Mouse (Mus musculus) lung, embryonic 15.5 days (tissue): ENCODE measurements around the gene Alg14. TPM values are rescaled to one million over a fixed set of nuclear protein-coding genes. Genes with fewer than 3 reads are reported as not detected.
A peak's percentile ranks its signal among the peaks of the same experiment; 100 is the strongest.

Experiments
- ATAC-seq: fragments of 200-750 bp; cut with Nextera tagmentation; 2 replicates; pipeline ENCODE4 v1.8.0; 2017; ENCODE audit warnings: moderate number of reproducible peaks, borderline replicate concordance; ENCODE audit not compliant: low FRiP score, low TSS enrichment; ENCODE audit errors: extremely low read depth
- H3K27ac ChIP-seq: fragments of 300-500 bp; sonication (generic); 2 replicates; pipeline ENCODE4 v1.5.1; 2015; ENCODE audit warnings: moderate library complexity, mild to moderate bottlenecking, inconsistent platforms
- H3K27me3 ChIP-seq: fragments of 300-500 bp; sonication (generic); 2 replicates; pipeline ENCODE4 v1.6.1; 2015; ENCODE audit warnings: inconsistent platforms
- H3K36me3 ChIP-seq: fragments of 300-500 bp; sonication (generic); 2 replicates; pipeline ENCODE4 v1.6.1; 2015; ENCODE audit warnings: inconsistent platforms
- H3K4me1 ChIP-seq: fragments of 300-500 bp; sonication (generic); 2 replicates; pipeline ENCODE4 v1.6.1; 2015; ENCODE audit warnings: inconsistent platforms
- H3K4me2 ChIP-seq: fragments of 300-500 bp; sonication (generic); 2 replicates; pipeline ENCODE4 v1.6.1; 2015; ENCODE audit warnings: inconsistent platforms, mild to moderate bottlenecking, moderate library complexity
- H3K4me3 ChIP-seq: fragments of 300-500 bp; sonication (generic); 2 replicates; pipeline ENCODE4 v1.5.1; 2015; ENCODE audit warnings: mild to moderate bottlenecking, inconsistent platforms
- H3K9ac ChIP-seq: fragments of 300-500 bp; sonication (generic); 2 replicates; pipeline ENCODE4 v1.6.1; 2015; ENCODE audit warnings: inconsistent platforms
- H3K9me3 ChIP-seq: fragments of 300-500 bp; sonication (generic); 2 replicates; pipeline ENCODE4 v1.6.1; 2016; ENCODE audit warnings: inconsistent platforms
- WGBS: fragments of 180-500 bp; shearing (Covaris S2); methylation state at CpG from one replicate; pipeline ENCODE4 v1.1.7; 2015; 5-methylcytosine and 5-hydroxymethylcytosine counted together
- polyA plus RNA-seq: library from polyadenylated mRNA; unstranded; fragments of >200 nt; fragmentation: Nextera tagmentation; extraction: Ambion mirVana; gene quantifications from 2 replicates; pipeline ENCODE4 v1.2.1, GENCODE M21; 2015

Alg14 gene
- polyA plus RNA-seq: 44.5 and 46.0 TPM in 2 replicates

DNA sequence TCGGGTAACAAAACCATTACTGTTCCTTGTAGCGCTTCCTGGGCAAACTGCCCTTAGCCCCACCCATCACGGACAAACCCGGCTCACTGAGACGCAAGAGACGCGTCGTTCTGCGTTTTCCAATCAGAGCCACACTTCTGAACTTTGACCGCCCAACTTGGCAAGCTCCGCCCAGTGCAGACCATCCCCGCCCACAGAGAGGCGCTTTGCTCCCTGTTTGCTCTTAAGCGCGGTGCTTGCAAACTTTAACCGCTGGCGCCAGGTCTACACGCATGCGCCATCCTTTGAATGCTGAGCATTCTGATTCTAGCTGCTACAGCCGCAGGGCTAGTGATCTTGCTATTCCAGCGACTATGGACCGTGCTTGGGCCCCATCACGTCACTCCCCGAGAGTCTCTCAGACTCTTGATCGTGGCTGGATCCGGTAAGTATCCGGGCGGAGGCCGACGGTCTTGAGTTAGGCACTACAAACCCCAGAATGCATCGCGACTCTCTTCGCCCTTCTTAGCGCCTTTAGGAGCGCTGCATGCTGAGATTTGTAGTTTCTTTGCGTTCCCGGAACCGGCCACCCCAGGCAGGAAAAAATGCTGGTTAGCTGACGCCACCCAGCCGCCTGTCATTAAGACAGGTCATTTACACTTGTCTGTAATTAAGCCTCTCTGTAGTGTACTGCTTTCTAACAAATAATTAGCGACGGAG is at the start of gene Alg14:
TSS of gene Alg14 (plus strand) at position 214 of the 699 bp plus-strand sequence.
- peak within 1 kb of the TSS; percentile 60 for H3K4me2 ChIP-seq
- H3K4me3 ChIP-seq: peak within 1 kb of the TSS; percentile 75
- WGBS: under 1% methylated on average over 42 of the region's 42 CpGs
- H3K27me3 ChIP-seq: no peaks in the 10 kb centered on the region
- ATAC-seq: peak; percentile 98
- peaks cover 8% of the 10 kb centered on the region for H3K4me1 ChIP-seq
- H3K9ac ChIP-seq: peak within 1 kb of the TSS; percentile 70
- H3K36me3 ChIP-seq: no peaks in the 10 kb centered on the region
- H3K9me3 ChIP-seq: no peaks in the 10 kb centered on the region
- peak within 1 kb of the TSS; percentile 98 for H3K27ac ChIP-seq

- H3K4me1 ChIP-seq: no peaks in the 10 kb centered on the region
- no peaks in the 10 kb centered on the region for H3K36me3 ChIP-seq
- no peaks in the 10 kb centered on the region for H3K9me3 ChIP-seq
- H3K27ac ChIP-seq: no peak overlapping the region
- H3K27me3 ChIP-seq: no peaks in the 10 kb centered on the region
- WGBS: 48% methylated on average over 9 of the region's 9 CpGs
- no peak overlapping the region for H3K9ac ChIP-seq
- no peak for ATAC-seq
- no peak overlapping the region for H3K4me3 ChIP-seq
- no peak overlapping the region for H3K4me2 ChIP-seq
Observed at GRCm38 (mm10) chr3:121242111-121242936, 49.2 kb upstream of the Alg14 start.

DNA sequence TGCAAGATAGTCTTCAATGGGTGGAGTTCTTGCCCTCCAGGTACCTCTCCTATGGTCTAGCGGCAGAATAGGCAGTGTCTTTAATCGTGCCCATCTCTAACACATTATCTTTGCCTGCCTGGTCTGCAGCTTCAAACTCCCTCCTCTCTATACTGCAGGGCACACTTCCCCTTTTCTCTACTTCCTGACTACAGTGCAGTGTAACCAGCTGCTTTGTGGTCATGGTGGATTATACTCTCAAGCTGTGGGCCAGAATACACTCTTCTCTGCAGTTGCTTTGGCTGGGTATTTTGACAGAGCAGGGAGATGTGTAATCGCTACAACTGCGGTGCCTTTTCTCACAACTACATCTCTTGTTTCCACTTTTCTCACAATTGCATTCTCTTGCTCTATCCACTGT is 48.6 kb upstream of the Alg14 start:
- no peaks in the 10 kb centered on the region for H3K4me1 ChIP-seq
- no peak overlapping the region for H3K4me2 ChIP-seq
- H3K9me3 ChIP-seq: no peaks in the 10 kb centered on the region
- no peak overlapping the region for H3K4me3 ChIP-seq
- WGBS: 77% methylated on average over 4 of the region's 4 CpGs
- H3K27me3 ChIP-seq: no peaks in the 10 kb centered on the region
- ATAC-seq: no peak
- no peak overlapping the region for H3K27ac ChIP-seq
- no peaks in the 10 kb centered on the region for H3K36me3 ChIP-seq
- H3K9ac ChIP-seq: no peak overlapping the region

DNA sequence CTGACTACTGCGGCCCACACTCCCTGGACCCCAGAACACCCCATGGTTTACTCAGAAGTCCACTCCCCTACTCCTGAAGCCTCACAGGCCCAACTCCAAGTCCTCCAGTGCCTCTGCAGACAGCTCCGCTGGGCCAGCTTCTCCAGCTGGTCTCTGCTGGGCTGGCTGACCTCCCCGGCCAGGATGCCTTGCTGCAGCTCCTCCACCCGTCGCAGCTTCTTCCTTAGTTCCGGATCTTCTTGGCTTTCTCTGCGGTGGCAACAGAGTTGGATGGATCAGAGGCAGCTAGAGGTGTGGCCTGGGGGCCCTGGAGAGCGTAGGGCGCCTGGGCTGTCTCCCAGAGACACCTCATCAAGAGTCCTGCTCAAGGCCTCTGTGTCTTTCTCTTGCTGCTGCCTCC is 41.5 kb upstream of the Alg14 start:
- ATAC-seq: peak; percentile 79; the same call in 1 of the 2 replicates
- no peak overlapping the region for H3K4me2 ChIP-seq
- no peak overlapping the region for H3K9ac ChIP-seq
- no peaks in the 10 kb centered on the region for H3K9me3 ChIP-seq
- H3K27ac ChIP-seq: no peak overlapping the region
- no peaks in the 10 kb centered on the region for H3K27me3 ChIP-seq
- WGBS: 53% methylated on average over 9 of the region's 9 CpGs
- H3K36me3 ChIP-seq: no peaks in the 10 kb centered on the region
- H3K4me1 ChIP-seq: peaks cover 14% of the 10 kb centered on the region
- no peak overlapping the region for H3K4me3 ChIP-seq

DNA sequence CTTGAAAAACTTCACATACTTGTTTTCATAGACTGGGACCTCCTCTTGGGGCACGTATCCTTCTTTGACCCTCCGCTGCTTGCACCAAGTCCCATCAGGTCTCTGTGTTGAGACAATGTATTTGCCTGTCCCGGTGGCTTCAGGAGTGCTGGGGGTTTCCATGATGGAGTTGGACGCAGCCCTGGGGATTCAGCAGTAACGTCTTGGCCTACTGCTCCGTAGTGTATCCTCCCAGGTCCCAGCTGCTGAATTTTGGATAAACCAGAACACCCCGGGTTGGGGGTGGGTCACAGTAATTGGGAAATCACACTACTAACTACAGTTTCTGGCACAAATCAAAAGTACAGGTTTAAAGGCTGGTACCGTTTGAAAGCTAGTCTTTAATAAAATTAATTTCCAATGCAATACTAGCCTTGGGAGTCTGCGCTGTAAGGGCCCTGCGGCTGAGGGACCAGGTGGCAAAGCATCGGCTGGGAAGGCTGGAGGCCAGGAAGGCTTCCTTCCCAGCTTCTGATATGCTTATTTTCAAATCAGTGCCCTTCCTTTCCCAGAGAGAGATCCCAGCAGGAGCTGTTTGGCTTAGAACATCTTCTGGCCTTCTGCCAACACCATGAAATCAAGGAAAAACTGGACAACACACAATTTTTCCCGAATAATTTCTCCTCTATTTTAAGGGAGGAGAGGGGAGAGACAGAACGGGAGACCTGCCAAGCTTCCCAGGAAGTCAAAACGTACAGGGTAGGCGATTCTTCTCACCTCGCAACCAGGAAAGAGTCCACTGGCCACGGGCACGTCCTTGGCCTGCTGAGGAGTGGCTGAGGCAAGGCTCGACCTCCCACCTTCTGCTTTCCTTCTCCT is 40.8 kb upstream of the Alg14 start:
- Histone ChIP-seq H3K27ac (no peak overlapping the region), H3K4me1 (peaks cover 14% of the 10 kb centered on the region), H3K36me3 (no peaks in the 10 kb centered on the region), H3K9ac (no peak overlapping the region), H3K27me3 (no peaks in the 10 kb centered on the region), H3K4me3 (no peak overlapping the region), H3K9me3 (no peaks in the 10 kb centered on the region), H3K4me2 (no peak overlapping the region)
- ATAC-seq: no peak
- 51% methylated on average over 19 of the region's 19 CpGs for WGBS

- Histone ChIP-seq H3K27me3 (peaks cover 14% of the 10 kb centered on the region), H3K4me3 (no peak overlapping the region), H3K36me3 (no peaks in the 10 kb centered on the region), H3K4me1 (peaks cover 16% of the 10 kb centered on the region), H3K9me3 (no peaks in the 10 kb centered on the region), H3K4me2 (no peak overlapping the region), H3K9ac (no peak overlapping the region), H3K27ac (no peak overlapping the region)
- no peak for ATAC-seq
- 84% methylated on average over 7 of the region's 7 CpGs for WGBS
Observed at GRCm38 (mm10) chr3:121255501-121255900, 36.1 kb upstream of the Alg14 start.

GRCm38 (mm10) chr3:121256131-121256530 is 35.4 kb upstream of the Alg14 start:
- WGBS: 80% methylated on average over 8 of the region's 8 CpGs
- ATAC-seq: no peak

DNA sequence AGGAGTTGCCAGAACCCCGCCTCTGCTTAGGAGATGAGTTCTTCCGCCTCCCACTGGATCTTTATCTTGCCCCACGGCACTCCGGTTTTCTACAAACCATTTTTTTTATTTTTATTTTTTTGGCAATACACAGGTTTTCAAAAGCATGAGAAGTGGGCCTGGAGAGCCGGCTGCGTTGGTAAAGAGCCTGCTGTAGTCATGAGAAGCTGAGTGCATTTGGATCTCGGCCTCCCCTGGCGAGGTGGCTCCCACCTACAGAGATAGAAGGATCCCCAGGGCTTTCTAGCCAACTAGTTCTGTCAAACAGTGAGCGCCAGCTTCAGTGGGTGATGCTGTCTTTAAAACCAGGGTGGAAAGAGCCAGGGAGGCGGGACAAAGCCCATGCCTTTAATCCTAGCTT is 34.2 kb upstream of the Alg14 start:
- Histone ChIP-seq H3K27me3 (peaks cover 31% of the 10 kb centered on the region), H3K4me2 (no peak overlapping the region), H3K4me1 (peaks cover 15% of the 10 kb centered on the region), H3K36me3 (no peaks in the 10 kb centered on the region), H3K9ac (no peak overlapping the region), H3K9me3 (no peaks in the 10 kb centered on the region), H3K4me3 (no peak overlapping the region), H3K27ac (no peak overlapping the region)
- 76% methylated on average over 10 of the region's 10 CpGs for WGBS
- no peak for ATAC-seq

More at GRCm38 (mm10) chr3:121256131-121256530, 35.4 kb upstream of the Alg14 start:
- Histone ChIP-seq H3K36me3 (no peaks in the 10 kb centered on the region), H3K9ac (no peak overlapping the region), H3K9me3 (no peaks in the 10 kb centered on the region), H3K27me3 (peaks cover 20% of the 10 kb centered on the region), H3K27ac (no peak overlapping the region), H3K4me1 (peaks cover 11% of the 10 kb centered on the region; the same call in 1 of the 2 replicates), H3K4me2 (no peak overlapping the region), H3K4me3 (no peak overlapping the region)

DNA sequence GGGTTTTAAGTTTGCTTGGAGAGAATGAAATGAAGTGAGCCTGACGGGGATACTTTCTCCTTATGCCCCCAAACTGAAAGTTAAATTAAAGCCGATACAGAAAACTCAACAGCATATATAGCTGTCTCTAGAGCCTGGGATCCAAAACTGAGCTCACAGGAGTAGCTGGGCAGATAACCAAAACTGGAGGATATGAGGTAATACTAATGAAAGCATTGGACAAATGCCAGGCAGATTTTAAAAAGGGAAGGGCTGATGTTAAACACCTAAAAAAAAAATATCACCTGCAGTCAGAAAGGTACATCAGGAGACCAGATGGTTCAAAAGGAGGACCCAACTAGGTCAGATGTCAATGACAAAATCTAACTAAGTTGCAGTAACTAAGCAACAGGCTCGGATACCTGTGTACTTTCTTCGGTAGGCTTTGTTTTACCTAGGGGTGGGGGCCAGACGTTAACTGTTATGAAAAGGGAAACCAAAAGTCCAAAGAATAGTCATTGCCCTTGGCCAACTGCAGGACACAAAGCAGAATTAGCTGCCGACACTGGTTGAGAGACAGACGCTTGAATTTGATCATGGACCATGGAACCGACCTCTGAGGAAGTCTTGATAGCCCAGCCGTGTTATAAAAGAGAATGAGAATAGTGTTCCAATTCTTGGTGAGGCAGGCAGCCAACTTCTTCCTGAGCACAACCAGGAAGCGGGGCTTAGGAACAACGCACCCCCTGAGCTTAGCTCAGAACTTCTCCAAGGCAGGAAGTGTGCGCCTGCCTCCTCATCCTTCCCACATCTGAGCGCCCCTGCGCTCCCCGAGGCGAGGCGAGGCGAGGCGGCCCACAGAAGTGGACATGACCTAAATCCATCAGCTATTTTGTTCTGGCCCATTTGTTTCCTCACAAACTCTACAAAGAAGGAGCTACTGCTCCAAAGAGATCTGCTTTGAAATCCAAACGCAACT is 32.8 kb upstream of the Alg14 start:
- H3K27ac ChIP-seq: no peak overlapping the region
- no peak overlapping the region for H3K4me3 ChIP-seq
- no peaks in the 10 kb centered on the region for H3K9me3 ChIP-seq
- H3K36me3 ChIP-seq: no peaks in the 10 kb centered on the region
- no peak for ATAC-seq
- H3K27me3 ChIP-seq: peaks cover 44% of the 10 kb centered on the region
- no peak overlapping the region for H3K9ac ChIP-seq
- H3K4me2 ChIP-seq: no peak overlapping the region
- 53% methylated on average over 20 of the region's 20 CpGs for WGBS
- H3K4me1 ChIP-seq: peaks cover 23% of the 10 kb centered on the region

- Histone ChIP-seq H3K4me3 (no peak overlapping the region), H3K27me3 (peaks cover 56% of the 10 kb centered on the region), H3K9me3 (no peaks in the 10 kb centered on the region), H3K27ac (no peak overlapping the region), H3K4me1 (peaks cover 23% of the 10 kb centered on the region), H3K9ac (no peak overlapping the region), H3K36me3 (no peaks in the 10 kb centered on the region), H3K4me2 (no peak overlapping the region)
- WGBS: 60% methylated on average over 7 of the region's 7 CpGs
- ATAC-seq: no peak
Observed at GRCm38 (mm10) chr3:121260041-121260440, 31.5 kb upstream of the Alg14 start.

- ATAC-seq: no peak
- 67% methylated on average over 1 of the region's 1 CpGs for WGBS
- Histone ChIP-seq H3K4me1 (peaks cover 23% of the 10 kb centered on the region), H3K9ac (no peak overlapping the region), H3K27me3 (peaks cover 57% of the 10 kb centered on the region), H3K4me3 (no peak overlapping the region), H3K9me3 (no peaks in the 10 kb centered on the region), H3K4me2 (no peak overlapping the region), H3K36me3 (no peaks in the 10 kb centered on the region), H3K27ac (no peak overlapping the region)
Observed at GRCm38 (mm10) chr3:121260831-121261230, 30.7 kb upstream of the Alg14 start.
